Mouse (Mus musculus): ENCODE measurements at regions not wholly inside any gene's neighbourhood (a gene's known extent, or its start where the extent isn't known, plus 50 kb on each side); places are given as distances from the start of the nearest gene placed in this dataset.

DNA sequence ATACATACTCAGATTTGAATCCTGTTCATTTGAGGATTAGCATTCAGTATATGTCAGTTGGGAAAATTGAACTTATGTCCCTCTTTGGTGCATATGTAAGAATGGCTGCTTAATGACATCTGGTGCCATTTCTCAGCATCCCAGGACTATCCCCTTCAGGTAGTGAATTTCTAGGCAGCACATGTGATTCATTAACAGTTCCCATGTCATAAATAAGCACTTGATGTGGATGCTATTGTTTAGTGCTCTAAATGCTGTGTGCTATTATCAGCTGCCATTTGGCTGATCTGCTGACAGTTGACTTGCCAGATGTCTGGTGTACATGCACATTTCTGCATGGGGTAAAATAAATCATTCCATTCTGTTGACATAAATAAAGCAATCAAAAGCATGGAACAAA lies 467.0 kb upstream of the Cblb start:
- no peaks in the 10 kb centered on the region for H3K36me3 ChIP-seq (ENCODE audit: control insufficient read depth, insufficient read depth, low read length)
- no peak overlapping the region for H3K4me3 ChIP-seq (ENCODE audit: control insufficient read depth, insufficient read depth, low read length)
- DNase-seq: no peak
- TF ChIP-seq CTCF (IDR thresholded peaks at IDR 0.05; ENCODE audit: borderline replicate concordance, control insufficient read depth, extremely low read depth, insufficient read depth, low read length, poor library complexity): no peak
- TF ChIP-seq POLR2A (IDR thresholded peaks at IDR 0.05; ENCODE audit: control insufficient read depth, extremely low read depth, insufficient read depth, low read length, poor library complexity): no peak
- H3K4me1 ChIP-seq (replicated peaks; ENCODE audit: control insufficient read depth, insufficient read depth, low read length): no peaks in the 10 kb centered on the region
- H3K27me3 ChIP-seq (ENCODE audit: control insufficient read depth, insufficient read depth, low read length): no peaks in the 10 kb centered on the region
- H3K27ac ChIP-seq (ENCODE audit: control insufficient read depth, insufficient read depth, low read length): no peak overlapping the region

DNA sequence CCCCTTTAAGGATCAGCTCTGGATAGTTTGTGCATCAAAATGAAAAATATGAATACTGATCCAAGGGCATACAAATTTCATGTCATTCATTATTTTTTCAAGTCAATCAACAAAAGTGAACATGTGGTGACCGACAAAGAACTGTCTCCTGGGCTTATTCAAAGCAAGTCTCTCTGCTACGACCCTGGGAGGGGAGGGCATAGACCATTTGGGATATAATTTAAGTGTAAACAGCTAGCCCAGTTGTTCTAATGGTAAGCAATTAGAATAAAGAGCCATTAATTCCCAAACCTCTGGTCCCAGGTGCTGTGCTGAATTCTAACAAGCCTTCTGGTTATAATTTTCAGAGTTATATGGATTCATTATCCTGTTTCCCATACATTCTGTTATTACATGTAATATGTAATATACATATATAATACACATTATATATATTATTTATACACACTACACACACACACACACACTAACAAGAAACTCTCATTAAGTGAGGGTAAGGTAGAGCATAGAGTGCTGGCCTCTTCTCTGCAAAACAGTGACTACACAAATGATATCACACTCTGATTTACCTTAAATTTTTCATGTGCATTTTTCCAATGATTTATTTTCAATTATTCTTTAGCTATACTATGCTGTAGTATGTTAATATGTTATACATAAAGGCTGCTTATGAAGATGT lies 453.0 kb upstream of the Cblb start:
- TF ChIP-seq POLR2A (IDR thresholded peaks at IDR 0.05; ENCODE audit: control insufficient read depth, extremely low read depth, insufficient read depth, low read length, poor library complexity): no peak
- no peak for TF ChIP-seq CTCF (IDR thresholded peaks at IDR 0.05; ENCODE audit: borderline replicate concordance, control insufficient read depth, extremely low read depth, insufficient read depth, low read length, poor library complexity)
- Histone ChIP-seq H3K36me3 (ENCODE audit: control insufficient read depth, insufficient read depth, low read length) (no peaks in the 10 kb centered on the region), H3K27me3 (ENCODE audit: control insufficient read depth, insufficient read depth, low read length) (no peaks in the 10 kb centered on the region), H3K27ac (ENCODE audit: control insufficient read depth, insufficient read depth, low read length) (no peak overlapping the region), H3K4me3 (ENCODE audit: control insufficient read depth, insufficient read depth, low read length) (no peak overlapping the region), H3K4me1 (replicated peaks; ENCODE audit: control insufficient read depth, insufficient read depth, low read length) (no peaks in the 10 kb centered on the region)
- 89% methylated on average over 2 of the region's 2 CpGs for whole genome bisulfite sequencing
- DNase-seq: no peak

DNA sequence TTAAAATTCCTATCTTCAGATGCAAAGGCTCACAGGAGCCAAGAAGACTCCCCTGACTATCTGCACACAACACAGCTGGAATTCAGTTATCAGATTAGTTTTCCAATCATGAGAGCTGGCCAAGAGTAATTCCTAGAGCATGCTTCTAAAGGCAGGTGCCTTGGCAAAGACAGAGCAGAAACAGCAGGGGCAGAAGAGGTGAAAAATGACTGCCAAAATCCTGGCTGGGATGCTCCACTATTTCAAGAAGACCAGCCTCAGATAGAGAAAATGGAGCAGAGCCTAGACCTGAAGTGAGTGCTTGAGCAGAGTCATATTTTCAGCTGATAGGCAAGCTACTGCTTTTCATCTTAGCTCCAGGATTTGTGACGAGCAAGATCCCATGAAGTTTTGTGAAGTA lies 450.5 kb upstream of the Cblb start:
- Histone ChIP-seq H3K4me1 (replicated peaks; ENCODE audit: control insufficient read depth, insufficient read depth, low read length) (no peaks in the 10 kb centered on the region), H3K27me3 (ENCODE audit: control insufficient read depth, insufficient read depth, low read length) (no peaks in the 10 kb centered on the region), H3K36me3 (ENCODE audit: control insufficient read depth, insufficient read depth, low read length) (no peaks in the 10 kb centered on the region), H3K27ac (ENCODE audit: control insufficient read depth, insufficient read depth, low read length) (no peak overlapping the region), H3K4me3 (ENCODE audit: control insufficient read depth, insufficient read depth, low read length) (no peak overlapping the region)
- TF ChIP-seq CTCF (IDR thresholded peaks at IDR 0.05; ENCODE audit: borderline replicate concordance, control insufficient read depth, extremely low read depth, insufficient read depth, low read length, poor library complexity) (no peak), POLR2A (IDR thresholded peaks at IDR 0.05; ENCODE audit: control insufficient read depth, extremely low read depth, insufficient read depth, low read length, poor library complexity) (no peak)
- no peak for DNase-seq
- 91% methylated on average over 1 of the region's 1 CpGs for WGBS

DNA sequence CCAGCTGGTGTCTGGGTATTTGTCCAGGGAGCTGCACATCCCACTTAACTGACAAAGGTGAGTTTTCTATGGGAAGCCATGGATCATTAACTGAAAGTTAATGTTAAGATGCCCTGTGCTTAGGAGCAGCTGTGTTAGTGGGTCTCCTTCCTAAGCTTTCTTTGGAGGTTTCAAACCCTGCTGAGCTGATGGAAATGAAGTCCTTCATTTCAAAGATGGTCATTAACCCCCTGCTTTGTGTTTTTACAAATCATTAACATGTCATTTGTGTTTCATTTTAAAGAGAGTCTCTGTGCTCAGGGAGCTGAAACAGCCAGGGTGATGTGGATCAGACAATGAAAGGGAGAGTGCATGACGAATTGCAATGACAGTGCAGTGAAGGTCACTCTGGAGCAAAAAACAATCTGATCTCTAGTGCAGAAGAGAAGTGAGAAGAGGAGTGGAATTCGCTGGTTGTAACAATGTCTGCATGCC lies 441.1 kb upstream of the Cblb start:
- no peaks in the 10 kb centered on the region for H3K36me3 ChIP-seq (ENCODE audit: control insufficient read depth, insufficient read depth, low read length)
- H3K27ac ChIP-seq (ENCODE audit: control insufficient read depth, insufficient read depth, low read length): no peak overlapping the region
- H3K4me3 ChIP-seq (ENCODE audit: control insufficient read depth, insufficient read depth, low read length): no peak overlapping the region
- no peak for TF ChIP-seq POLR2A (IDR thresholded peaks at IDR 0.05; ENCODE audit: control insufficient read depth, extremely low read depth, insufficient read depth, low read length, poor library complexity)
- no peaks in the 10 kb centered on the region for H3K27me3 ChIP-seq (ENCODE audit: control insufficient read depth, insufficient read depth, low read length)
- 90% methylated on average over 2 of the region's 2 CpGs for WGBS
- H3K4me1 ChIP-seq (replicated peaks; ENCODE audit: control insufficient read depth, insufficient read depth, low read length): no peaks in the 10 kb centered on the region
- no peak for DNase-seq

DNA sequence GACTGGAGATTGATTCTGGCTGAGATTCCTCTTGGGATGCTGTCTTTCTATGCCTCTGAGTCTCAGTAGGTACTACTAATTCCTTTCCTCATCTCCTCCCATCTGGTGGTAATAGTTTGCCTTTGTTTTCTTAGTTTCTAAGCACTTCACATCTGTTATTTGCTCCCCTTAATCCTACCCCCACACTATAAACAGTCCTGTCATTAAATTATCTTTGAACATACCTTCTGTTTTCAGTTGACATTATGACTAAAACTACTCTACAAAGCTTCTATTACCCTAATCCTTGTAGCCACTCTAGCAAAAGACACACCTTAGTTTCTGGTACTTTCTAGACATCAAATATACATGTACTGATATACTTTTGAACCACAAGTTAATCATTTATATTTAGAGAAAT lies 413.4 kb upstream of the Cblb start:
- Histone ChIP-seq H3K27me3 (ENCODE audit: control insufficient read depth, insufficient read depth, low read length) (no peaks in the 10 kb centered on the region), H3K4me1 (replicated peaks; ENCODE audit: control insufficient read depth, insufficient read depth, low read length) (no peaks in the 10 kb centered on the region), H3K27ac (ENCODE audit: control insufficient read depth, insufficient read depth, low read length) (no peak overlapping the region), H3K4me3 (ENCODE audit: control insufficient read depth, insufficient read depth, low read length) (no peak overlapping the region), H3K36me3 (ENCODE audit: control insufficient read depth, insufficient read depth, low read length) (no peaks in the 10 kb centered on the region)
- TF ChIP-seq POLR2A (IDR thresholded peaks at IDR 0.05; ENCODE audit: control insufficient read depth, extremely low read depth, insufficient read depth, low read length, poor library complexity) (no peak), CTCF (IDR thresholded peaks at IDR 0.05; ENCODE audit: borderline replicate concordance, control insufficient read depth, extremely low read depth, insufficient read depth, low read length, poor library complexity) (no peak)
- DNase-seq: no peak

DNA sequence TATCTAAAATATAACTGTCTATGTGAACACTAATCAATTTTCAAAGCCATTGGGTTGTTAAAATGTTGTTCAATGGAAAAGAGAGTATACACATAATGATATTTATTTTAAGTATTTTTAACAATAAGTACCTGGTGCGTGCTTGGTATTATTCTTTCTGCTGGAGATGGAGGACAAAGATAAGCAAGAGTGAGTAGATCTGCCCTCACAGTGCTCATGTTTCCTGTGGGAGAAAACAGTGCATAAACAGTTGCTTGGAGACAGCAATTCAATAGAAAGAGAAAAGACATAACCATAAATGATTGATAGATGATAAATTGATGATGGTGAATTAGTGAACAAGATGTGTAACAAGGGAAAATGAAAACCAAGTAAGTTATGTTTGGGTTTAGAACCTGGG lies 384.4 kb upstream of the Cblb start:
- no peaks in the 10 kb centered on the region for H3K27me3 ChIP-seq (ENCODE audit: control insufficient read depth, insufficient read depth, low read length)
- TF ChIP-seq CTCF (IDR thresholded peaks at IDR 0.05; ENCODE audit: borderline replicate concordance, control insufficient read depth, extremely low read depth, insufficient read depth, low read length, poor library complexity): no peak
- no peak for TF ChIP-seq POLR2A (IDR thresholded peaks at IDR 0.05; ENCODE audit: control insufficient read depth, extremely low read depth, insufficient read depth, low read length, poor library complexity)
- no peak overlapping the region for H3K27ac ChIP-seq (ENCODE audit: control insufficient read depth, insufficient read depth, low read length)
- no peaks in the 10 kb centered on the region for H3K36me3 ChIP-seq (ENCODE audit: control insufficient read depth, insufficient read depth, low read length)
- DNase-seq: no peak
- no peaks in the 10 kb centered on the region for H3K4me1 ChIP-seq (replicated peaks; ENCODE audit: control insufficient read depth, insufficient read depth, low read length)
- H3K4me3 ChIP-seq (ENCODE audit: control insufficient read depth, insufficient read depth, low read length): no peak overlapping the region
- 49% methylated on average over 1 of the region's 1 CpGs for WGBS

DNA sequence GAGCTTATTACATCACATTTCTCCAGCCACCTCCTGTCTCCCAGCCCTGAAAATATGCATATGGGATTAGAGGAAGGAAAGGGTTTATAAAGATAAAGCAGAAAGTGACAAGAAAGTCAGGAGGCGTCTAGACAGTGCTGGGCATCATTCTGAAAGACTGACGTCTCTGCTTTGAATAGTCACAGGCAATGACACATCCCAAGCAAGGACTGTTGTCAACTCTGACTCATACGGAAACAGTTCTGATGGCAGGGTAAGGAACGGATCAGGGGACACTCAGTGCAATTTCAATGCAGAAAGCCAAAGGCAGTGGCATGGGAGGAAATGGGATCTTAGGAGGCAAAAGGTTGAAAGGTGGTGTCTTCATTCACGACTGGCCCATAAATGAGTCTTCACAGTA lies 380.9 kb upstream of the Cblb start:
- WGBS: 92% methylated on average over 5 of the region's 5 CpGs
- DNase-seq: no peak
- TF ChIP-seq CTCF (IDR thresholded peaks at IDR 0.05; ENCODE audit: borderline replicate concordance, control insufficient read depth, extremely low read depth, insufficient read depth, low read length, poor library complexity) (no peak), POLR2A (IDR thresholded peaks at IDR 0.05; ENCODE audit: control insufficient read depth, extremely low read depth, insufficient read depth, low read length, poor library complexity) (no peak)
- H3K27me3 ChIP-seq (ENCODE audit: control insufficient read depth, insufficient read depth, low read length): no peaks in the 10 kb centered on the region
- no peaks in the 10 kb centered on the region for H3K36me3 ChIP-seq (ENCODE audit: control insufficient read depth, insufficient read depth, low read length)
- no peak overlapping the region for H3K27ac ChIP-seq (ENCODE audit: control insufficient read depth, insufficient read depth, low read length)
- no peak overlapping the region for H3K4me3 ChIP-seq (ENCODE audit: control insufficient read depth, insufficient read depth, low read length)
- H3K4me1 ChIP-seq (replicated peaks; ENCODE audit: control insufficient read depth, insufficient read depth, low read length): no peaks in the 10 kb centered on the region

Data from thymus, adult 2 months (tissue).